Mouse (Mus musculus) megakaryocyte-erythroid progenitor cell, adult 5-6 weeks (primary cell): Measurements from ENCODE around the gene Mgll. TPM values are rescaled to one million over a fixed set of nuclear protein-coding genes. Genes with fewer than 3 reads are reported as not detected.

Experiments used
- ATAC-seq: replicated peaks from 2 replicates; pipeline ENCODE4 v1.8.0; 2016; ENCODE audit warnings: mild to moderate bottlenecking, inconsistent platforms; ENCODE audit not compliant: severe bottlenecking, poor library complexity, low FRiP score, low TSS enrichment
- total RNA-seq, 2 experiments: library from RNA; stranded (forward) in 1 of 2; stranded (reverse) in 1 of 2; fragments of 200-1000, 215-1000 nt in 1 of 2; fragments of >200 nt in 1 of 2; fragmentation: Nextera tagmentation in 1 of 2; gene quantifications; 2 replicates each; pipeline ENCODE4 v1.2.3; 2014 to 2017

Gene Mgll
- total RNA-seq (2014; fragmentation: Nextera tagmentation): 17.9 and 19.1 TPM in 2 replicates
- total RNA-seq (2017): 8.9 and 9.3 TPM in 2 replicates

DNA sequence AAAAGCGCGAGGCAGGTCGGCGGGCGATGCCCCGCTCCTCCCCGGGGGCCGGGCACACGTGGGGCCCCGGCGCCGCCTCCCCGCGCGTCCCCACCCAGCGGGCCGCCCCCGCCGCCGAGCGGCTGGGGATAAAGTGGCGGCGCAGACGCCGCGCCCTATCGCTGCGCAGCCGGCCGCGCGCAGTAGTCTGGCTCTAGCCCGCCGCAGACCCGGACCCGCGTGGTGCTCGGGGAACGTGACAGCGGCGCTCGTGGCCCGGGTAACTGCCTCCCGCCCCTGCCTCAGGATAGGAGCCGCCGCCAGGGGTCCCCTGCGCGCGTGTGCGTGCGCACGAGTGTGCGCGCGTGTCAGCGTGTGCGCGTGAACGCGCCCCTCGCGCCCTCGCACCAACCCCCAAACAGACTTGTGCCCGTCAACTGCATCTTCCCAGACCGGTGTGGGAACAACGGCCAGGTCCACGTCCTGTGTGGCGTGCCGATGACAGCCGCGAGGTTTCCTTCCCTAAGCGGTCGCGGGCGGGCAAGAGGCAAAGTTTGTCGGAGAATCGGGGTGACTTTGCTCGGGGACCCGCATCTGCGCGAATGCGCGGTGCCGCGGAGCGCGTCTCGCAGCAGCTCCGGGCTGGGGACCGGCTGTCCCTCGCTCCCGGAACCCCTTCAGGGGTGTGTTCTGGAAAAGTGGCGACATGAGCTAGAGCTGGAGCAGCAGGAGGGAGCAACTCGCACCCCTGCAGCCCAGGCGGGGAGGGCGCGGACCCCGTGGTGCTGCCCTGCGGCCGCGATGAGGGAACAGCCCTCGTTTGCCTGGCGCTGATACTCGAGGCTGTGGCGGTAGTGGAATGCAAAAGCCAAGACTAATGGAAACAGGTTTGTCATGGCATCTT lies at the start of gene Mgll:
Gene Mgll, plus strand, starts transcription at position 100 of the 883 bp plus-strand sequence.
- peak; percentile 64 for ATAC-seq

DNA sequence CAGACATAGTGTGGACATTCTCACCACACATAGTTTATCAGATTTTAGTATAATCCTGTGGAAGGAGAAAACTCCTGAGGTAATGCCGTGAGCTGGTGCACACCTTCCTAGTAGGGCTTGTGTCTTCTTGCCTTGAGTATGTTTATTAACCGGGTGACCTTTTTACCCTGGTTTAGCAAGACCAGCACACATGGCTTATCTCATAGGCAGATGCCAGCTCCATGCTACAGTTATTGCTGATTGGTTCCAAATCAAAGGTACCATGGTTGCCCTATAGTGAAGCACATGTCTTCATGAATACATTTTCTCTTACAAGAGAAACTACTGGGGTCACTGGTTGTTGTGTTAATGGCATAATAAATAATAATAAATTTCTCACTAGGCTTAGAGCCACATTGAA lies 48.4 kb upstream of the Mgll start:
- no peak for ATAC-seq

DNA sequence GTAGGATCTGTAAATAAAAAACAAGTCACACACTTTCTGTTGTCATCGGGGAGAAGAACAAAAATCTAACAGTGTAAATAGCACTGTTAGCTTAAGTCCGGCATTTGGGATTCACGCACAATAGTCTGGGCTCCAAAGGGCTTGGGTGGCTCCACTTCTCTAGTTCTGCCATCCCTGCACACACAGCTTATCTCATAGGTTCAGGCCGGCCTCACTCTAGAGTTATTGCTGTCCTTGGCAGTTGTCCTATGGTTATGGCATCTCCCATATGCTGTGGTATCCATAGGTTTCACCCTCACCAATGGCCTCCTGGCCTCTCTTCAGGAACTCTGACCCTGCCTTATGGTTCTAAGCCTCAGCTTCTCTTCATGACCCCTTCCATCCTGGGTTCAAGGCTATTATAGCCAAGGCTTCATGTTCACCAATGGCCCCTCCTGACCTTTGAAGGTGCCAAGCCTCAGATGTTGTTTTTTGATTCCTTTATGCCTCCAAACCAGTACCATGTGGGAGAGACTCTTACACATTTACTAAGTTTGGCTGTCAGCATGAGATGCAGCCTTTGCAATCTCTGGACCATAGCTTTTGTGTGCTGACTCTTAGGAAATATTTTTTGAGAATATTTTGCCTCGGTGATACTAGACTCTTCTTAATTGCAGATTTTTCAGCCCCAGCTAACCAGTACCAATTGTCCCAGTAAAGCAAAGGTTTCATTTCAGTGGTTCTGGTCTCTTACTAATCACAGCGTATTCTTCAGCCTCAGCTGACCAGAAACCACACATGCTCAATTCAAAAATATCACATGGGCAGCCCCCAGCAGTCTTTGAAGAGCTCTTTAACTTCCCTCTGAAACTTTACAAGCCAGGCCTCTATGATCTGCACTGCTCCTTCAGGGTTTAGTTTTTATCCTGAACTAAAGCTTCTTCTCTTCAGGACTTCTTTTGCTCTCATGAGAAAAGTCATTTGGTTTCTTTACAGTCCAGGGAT lies 47.2 kb upstream of the Mgll start:
- ATAC-seq: peak; percentile 84; the same call in 1 of the 2 replicates

DNA sequence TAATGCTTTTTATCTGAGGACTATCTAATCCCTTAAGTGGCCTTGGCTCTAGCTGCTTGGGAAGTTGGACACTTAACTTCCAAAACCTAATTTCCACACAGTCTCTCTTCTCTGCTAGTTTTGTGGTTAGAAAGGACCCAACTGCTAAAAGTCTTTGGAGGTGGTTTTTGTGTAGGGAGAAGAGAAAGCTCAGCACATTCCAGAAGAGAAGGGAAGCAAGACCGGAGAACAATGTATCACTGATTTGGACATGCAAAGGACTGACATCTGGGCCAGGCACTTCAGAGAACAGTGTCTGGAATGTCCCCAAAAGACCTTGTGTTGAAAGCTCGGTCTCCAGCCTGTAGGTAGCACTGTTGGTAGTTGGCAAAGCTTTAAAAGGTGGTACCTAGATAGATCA lies 46.5 kb upstream of the Mgll start:
- ATAC-seq: no peak

DNA sequence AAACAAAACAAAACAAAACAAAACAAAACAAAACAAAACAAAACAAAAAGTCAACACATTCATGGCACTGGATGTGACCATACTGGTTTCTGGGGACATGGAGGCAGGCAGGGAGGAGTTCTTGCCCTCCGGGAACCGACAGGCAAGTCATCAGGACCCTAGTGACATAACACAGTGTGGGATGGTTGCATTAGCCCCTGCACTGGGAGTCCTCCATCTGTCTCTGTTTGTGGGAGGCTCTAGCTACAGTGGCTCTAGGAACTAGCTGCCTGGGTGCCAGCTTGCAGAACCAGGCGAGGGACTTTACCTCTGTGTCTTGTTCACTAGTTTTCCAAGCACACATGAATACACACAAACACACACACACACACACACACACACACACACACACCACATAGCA lies 43.2 kb upstream of the Mgll start:
- ATAC-seq: no peak

DNA sequence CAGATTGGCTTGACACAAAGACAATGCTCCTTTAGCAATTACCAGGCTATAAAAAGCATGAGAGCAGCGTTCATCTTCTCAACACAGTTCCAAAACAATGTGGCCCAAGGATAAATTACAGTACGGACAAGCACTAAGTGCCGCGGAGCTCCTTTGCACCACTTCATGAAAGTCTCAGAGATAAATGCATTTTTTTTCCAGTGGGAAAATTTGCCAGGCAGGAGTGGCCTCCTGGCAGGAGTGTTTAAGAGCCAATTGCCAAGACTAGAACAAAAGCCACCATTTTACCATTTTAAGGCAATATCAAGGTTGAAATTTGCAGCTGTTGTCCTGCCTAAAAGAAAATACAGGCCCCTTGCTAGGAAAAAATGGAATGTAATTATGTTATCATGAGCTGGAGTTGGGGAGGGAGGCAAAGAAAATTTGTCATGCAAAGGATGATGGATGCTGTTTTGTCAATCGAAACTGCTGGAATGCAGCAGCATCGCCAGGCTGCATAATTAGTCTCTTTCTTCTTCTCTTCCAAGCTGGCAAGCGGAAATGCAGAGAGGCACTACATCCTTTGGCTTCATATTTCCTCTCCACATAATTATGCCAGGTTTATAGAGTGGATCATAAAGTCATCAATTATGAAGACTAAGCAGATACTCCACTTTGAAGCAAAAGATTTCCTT lies 40.7 kb upstream of the Mgll start:
- ATAC-seq: no peak

DNA sequence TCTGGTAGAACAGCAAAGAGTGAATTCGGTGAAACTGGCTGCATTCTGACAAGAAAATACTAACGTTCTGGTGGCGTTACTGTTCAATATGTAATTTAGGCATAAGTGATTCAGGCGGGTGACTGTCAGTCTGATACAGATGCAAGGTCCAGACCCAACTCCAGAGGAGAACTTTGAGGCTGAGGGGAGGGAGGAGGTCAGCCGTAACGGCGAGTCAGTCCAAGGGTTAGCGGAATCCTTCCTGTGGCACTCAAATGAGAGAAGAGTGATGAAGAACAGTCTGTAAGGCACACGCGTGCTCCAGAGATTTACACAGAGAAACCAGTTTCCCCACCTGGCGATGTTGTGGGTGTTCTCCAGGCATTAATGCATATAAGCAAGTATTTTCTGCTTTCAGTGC lies 36.0 kb upstream of the Mgll start:
- ATAC-seq: no peak

DNA sequence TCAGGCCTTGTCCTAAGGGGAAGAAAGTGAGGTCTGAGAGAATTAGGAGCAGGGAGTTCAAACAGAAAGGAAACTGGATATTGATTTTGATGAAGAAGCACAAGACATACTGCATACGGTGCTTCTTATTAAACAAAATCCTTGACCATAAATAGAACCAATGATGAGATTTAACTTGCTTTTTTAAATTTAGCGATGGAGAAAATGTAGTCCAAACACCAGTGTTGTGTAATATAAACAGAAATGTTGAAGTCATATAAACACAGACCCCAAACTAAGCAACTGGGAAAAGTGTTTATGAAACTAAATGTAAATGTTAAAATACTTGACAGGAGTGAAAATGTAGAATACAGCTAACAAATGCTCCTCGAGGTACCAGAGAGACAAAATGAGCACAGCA lies 35.5 kb upstream of the Mgll start:
- no peak for ATAC-seq

DNA sequence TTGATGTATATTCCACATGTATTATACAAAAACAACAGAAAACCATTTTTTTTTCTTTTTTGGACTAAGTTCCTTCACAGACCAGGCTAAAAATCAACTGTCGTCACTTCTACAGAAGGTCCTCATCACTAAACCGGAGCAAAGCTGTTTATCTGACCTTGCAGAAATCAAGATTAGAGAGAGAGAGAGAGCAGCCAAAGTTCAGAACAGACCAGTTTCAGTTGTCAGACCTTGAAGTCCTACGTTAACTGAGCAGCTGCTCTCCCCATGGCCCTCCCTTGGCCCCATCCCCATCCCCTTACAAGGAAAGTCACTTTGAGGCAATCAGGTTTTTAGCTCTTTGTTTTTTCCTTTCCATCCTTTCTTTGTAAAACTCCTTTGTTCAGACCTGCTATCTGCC lies 34.0 kb upstream of the Mgll start:
- peak; percentile 55; the same call in 1 of the 2 replicates for ATAC-seq

DNA sequence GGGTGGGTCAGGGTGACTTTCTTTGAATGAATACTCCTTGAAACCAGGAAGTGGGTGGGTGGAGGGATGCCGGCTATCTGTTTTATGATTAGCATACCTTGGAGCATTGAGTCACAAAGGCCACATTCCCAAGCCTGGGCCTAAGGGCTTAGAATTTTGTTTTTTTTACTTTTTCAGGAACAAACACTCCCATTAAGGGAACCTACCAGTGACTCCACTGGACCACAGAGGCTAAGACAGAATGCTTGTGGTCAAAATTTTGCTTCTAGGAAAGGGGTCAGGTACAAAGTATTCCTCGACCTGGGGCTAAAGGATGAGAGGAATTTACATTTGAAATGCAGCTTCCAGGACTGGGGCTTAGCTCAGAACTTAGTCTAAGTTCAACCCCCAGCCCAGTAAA lies 32.9 kb upstream of the Mgll start:
- no peak for ATAC-seq

DNA sequence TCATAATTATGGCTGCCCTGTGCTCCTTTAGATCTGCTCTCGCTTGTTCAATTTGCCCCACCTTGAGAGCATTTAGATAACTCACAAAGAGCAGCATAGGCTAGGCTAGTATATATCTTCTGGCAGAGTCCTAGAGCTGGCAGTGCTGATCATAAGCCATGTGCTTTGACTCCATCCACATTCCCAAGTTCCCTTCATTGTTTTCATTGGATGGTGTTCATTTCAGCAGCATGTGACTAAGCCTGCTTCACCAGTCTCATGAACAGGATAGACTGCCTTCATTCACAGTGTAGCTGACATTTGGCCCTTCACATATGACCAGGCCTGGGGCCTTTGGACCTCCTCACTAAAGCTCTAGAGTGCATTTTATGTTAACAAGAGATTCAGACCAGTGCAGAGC lies 21.3 kb upstream of the Mgll start:
- no peak for ATAC-seq

DNA sequence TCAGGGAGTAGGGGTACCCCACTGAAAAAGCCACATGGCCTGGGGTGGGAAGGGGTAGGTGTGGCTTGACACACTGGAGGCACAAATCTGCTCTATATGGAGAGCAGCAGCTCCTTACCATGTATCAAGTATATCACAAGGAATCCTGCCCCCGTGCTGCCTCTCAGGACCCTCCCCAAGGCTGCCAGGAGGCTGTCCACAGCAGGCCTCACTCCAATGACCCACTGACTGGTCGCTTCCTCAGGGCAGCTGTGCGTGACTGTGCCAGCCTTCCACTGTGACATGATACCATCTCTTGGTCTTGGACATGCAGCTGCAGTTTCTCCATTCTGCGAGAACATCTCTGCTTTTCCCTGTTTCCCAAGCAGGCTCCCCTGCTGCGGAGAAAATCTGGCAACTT lies 20.5 kb upstream of the Mgll start:
- no peak for ATAC-seq

DNA sequence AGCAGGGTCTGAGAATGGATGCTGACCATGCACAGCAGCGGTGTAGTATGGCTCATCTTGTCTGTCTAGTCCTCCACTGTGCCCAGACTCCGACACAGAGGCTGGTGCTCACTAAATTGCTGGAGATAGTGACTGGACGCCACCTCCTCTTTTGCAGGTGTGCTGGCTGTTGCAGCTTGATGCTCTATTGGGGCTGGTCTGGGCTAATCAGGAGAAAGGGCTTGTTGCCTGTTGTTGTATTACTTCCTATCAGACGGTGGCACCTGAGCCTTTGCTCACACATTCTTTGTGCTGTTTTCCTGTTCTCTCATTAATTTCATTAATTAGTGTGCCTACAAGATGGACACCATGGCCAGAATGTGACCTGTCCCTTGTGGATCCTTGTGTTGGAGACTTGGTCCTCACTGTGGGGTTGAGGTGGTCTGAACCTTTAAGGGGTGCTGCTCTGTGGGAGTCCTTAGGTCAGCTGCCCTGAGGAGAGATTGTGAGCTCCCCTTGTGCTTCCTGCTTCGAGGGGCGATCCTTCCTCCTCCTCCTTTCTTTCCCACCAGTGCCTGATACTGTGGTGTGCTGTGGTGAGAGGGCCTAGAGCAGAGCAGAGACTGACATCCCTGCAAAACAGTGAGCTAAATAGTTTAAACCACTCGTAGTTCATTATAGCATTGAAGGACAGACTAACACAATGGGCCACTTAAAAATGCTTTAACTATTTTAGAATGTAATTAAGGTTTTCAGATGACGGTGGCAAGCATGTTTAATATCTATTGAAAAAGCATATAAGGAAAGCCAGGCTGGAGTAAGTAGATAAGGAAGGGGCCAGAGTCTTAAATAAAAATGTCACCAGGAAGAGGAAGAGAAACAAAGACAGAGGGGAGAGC lies 15.6 kb upstream of the Mgll start:
- peak; percentile 86 for ATAC-seq

DNA sequence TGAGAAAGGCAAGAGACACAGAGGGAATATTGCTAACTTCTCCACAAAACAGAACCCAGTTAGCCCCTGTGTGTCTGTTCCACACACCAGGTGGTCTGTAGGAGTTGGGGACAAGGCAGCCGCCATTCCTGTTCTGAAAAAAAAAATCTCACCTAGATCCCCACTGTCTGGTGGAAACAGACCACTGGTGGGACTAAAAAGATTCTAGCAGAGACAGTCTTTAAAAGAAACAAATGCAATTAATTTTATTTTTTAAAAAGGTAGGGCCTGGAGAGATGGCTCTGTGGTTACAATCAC lies 15.0 kb upstream of the Mgll start:
- no peak for ATAC-seq

DNA sequence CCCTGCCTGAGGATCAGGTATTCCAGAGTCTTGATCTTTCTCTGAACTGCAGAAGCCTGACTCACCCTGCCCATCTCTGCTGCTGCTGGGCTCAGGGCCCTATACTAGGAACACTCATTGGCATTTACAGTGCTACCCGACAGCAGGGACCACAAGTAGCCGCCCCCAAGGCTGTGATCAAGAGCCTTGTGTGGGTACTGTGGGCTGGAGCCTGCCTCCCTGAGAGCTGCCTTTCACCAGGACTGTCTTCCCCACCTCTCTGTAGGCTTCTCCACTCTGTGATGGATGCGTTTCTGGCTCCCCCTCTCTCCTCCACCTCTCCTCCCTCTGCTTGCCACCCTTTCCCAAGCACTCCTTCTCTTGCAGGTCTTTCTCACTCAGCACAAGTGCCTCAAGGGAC lies 12.9 kb upstream of the Mgll start:
- ATAC-seq: no peak

DNA sequence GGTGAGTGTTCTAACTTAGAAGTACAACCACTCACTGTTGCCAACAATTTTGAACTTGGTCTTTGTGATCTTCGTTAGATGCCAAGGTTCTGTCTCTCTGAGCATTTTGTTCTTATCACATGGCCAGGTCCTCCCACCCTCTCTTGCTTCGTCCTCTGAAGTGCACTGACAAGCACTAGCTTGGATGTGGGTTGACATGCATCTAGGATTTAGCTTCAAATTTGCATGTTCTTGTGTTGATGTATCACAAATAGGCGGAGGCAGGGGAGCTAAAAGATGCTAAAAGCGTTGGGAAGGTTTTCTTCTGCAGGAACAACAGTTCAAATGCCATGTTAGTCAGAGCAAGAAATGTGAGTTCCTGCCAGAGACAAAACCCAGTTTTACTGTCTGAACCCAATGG lies 12.1 kb upstream of the Mgll start:
- no peak for ATAC-seq

DNA sequence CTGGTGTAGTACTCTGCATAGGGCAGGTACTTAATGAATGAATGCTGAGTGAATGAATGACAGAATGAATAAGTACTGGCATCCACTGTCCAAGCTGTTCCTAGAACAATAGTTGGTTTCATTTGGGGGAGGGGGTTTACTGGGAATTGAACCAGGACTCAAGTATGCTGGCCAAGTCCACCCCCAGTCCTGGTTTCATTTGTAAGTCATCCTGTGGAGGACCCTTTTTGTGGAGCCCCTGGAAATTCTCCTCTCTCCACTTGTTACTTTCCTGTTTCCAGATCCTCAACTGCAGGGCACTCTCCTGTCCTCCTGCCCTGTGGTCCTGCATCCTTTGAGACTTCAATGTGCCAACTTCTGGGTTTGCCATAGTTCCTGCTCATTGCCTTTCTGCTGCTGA lies 10.9 kb upstream of the Mgll start:
- ATAC-seq: no peak

DNA sequence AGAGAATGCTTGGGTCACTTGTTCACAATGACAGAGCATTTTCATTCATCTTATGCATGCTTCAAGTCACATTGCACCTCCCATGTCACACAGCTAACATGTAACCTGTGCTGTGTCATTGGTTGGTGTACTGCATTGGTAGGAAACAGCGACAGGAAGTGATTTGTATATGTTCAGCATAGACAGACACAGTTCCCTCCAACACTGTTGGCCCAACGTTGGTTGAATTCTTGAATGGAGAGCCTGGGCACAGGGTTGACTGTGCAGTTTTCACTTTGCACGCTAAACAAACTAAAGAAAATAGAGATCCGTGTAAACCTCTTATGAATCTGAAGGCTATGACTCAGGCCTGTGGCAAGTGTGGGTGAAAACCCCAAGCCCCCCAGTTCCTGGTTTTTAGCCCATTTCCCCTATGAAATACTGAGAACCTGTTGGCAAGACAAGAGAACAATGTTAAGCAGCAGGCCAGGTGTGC lies 10.0 kb upstream of the Mgll start:
- ATAC-seq: no peak

DNA sequence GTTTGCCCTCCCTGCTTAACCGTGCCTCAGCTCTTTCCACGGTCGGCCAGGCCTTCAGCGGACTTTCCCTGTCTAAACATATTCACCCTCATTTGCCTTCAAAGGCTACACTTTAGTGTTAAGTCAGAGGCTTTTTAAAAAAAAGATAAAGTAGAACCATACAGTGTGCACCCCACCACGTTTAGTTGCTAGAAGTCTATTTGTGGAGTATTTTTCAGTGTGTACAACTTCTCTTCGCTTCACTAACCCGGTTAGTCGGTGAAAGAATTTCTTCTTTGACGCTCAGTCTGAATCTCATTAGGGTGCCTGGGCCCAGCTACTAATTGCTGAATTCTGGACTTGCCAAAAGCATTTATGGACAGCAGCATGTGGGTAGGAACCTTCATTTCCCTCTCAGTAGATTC lies 8.8 kb upstream of the Mgll start:
- no peak for ATAC-seq
